Mouse (Mus musculus) spleen, postnatal 10 days (tissue): ENCODE results near the gene Hrh1.

Experiments used
- DNase-seq, 2 experiments: peaks; one replicate each; pipeline ENCODE4 v3.0.0; 2021 to 2022; ENCODE audit warnings: low spot score in 2 of 2

The Hrh1 gene

DNA sequence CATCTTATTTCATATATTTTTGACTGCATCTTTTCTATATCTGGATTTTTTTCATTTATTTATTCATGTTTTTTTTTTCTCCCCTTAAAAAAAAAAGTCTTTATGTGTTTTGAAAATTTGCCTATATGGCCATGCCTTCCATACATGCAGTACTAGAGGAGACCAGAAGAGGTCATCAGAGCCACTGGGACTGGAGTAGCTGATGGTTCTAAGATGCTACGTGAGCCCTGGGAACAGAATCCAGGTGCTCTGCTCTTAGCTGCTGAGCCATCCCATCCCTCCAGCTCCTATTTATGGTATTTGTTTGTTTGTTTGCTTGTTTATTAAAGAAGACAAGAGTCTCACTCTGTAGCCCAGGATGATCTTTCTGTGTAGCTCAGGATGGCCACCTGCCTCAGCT, 8.9 kb downstream of the Hrh1 start:
- DNase-seq = no peak

DNA sequence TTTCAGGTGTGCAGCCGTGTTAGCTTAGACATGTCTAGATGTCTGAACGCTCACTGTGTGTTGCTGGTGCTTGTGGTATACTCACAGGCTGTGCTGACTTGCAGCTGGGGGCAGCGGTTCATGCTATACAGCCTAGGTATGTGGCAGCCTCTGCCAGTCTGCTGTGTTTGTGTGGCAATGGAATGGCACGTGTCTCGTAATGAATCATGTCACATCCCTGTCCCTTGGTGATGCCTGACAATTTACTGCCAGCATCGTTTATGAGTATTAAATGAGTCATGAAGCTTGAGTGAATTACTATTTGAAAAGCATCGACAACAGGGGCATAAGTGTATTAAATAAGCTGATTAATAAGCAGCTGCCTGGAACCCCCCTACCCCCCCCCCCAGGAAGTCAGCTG, 9.3 kb downstream of the Hrh1 start:
- no peak for DNase-seq

DNA sequence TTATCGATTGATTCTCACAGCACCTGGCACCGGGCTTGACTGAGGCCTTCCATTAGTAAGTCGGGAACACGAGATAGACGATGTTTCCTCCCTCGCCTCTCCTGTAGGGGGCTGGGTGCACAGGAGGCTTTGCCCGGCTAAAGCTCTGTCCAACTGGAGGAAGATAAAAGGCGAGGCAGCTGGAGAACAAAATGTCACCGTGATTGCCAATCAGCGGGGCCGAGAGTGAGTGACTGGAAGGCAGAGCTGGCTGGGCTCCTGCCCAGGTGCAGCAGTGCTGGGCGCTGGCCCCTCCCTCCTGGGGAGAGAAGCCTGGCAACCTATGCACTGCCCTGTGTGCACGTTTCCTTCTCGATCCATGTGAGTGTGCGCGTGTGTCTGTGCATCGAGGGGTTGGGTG, 10.5 kb downstream of the Hrh1 start:
- no peak for DNase-seq

DNA sequence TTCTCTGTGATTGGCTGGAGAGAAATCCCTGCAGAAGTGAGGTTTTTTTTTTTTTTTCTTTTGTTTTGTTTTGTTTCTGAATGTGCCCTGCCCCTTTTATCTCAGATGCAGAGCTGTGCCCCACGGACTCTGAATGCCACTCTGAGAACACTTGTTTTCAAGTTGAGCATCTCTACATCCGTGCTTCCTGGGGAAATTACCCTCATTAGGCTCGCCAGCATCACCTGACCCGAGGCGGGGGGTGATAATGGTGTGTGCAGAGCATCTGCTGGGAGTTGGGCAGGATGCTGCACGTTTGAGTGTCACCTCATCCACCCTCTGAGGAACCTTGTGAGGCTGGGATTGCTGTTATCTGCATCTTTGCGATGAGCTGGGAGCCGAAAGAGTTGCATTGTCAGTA, 14.2 kb downstream of the Hrh1 start:
- DNase-seq = no peak

DNA sequence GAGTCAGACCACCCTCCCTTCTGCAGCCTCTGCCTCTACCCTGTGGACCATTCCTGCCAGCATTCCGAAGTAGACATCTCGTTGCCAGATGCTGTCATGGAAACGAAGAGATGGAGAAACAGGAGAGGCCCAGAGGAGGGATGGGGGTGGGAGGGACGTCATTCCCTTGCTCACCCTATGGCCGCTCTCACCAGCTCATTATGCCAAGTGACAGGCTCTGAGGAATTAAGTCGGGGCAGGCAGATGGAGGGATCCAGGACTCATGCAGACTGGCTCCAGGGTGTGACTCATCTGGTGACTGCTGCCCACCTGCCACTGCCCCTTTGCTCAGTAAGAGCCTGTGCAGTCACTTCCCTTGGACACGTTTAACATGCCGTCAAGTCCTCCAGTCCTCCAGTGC, 16.8 kb downstream of the Hrh1 start:
- no peak for DNase-seq

DNA sequence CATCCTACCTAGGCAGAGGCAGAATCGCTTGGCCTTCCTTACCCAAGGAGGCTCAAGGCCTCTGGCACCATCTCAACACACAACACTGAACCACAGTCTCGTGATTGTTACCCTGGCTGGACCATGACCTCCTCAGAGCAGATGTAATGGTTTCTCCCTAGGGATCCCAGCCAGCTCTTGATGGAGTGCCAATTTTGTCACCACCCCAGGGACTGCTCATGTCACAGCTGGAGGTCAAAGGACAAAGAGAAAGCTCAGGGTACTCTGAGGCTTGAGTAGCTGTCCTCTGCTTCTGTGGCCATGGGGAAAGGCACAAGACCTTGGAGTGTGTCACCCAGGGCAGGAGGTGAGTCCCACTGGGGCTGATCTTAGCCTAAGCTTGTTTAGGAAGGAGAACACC, 20.3 kb downstream of the Hrh1 start:
- no peak for DNase-seq

DNA sequence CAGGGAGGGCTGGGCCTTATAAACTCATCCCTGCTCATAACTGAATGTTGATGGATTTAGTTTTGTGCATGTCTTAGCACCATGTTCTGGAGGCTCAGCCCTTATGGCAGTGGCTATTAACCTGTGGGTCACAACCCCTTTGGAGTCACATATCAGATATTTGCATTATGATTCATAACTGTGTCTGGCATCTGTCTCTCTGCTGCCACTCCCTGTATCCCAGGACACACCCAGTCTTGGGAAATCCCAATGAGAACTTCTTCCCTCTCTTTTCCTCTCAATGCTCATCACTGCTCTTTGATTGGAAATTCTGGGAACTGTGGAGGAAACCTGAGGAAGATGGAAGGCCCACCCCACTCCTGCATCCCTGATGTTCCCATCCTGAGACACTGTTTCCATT, 23.3 kb downstream of the Hrh1 start:
- no peak for DNase-seq

DNA sequence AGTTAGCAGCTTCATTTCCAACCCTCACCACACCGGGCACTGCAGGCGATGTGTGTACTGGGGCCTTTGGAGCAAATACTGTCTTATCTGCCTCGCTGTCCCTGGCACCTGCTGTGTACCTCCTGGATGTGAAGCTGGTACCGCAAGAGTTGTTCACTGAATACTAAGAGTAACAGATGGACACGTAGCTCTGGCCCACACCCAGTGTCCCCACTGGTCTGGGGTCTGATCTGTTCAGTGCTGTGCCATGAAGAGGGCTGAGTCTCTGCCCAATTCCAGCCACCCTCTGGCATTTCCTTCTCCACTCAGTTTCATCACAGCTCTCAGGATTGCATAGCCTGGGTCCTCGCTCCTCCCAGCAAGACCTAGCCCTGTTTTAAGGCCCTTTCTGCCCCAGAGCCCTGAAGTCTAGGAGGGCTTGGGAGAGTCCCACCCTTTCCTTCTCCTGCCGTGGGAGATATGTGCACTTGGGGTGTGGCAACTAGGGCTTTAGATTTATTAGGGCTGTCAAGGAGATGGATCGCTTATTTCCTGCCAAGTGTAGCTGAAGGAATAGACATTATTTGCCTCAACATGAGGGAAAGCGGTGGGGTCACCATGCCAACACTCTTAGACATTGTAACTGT, 25.4 kb downstream of the Hrh1 start:
- DNase-seq = no peak

DNA sequence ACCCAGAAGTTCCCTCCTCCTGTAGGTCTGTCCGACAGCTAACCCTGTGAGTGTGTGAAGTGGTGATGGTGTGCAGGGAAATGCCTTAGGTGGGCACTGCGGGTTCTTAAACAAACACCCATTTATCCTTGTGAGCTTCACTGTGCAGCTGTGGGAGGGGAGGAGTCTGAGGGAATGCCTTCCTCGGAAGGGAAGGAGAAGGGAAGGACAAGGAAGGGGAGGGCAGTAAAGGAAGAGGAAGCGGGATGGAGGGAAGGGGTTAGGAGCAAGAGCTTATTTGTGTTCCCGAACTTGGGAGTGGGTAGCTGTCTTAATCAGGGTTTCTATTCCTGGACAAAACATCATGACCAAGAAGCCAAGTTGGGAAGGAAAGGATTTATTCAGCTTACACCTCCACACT, 27.6 kb downstream of the Hrh1 start:
- no peak for DNase-seq

DNA sequence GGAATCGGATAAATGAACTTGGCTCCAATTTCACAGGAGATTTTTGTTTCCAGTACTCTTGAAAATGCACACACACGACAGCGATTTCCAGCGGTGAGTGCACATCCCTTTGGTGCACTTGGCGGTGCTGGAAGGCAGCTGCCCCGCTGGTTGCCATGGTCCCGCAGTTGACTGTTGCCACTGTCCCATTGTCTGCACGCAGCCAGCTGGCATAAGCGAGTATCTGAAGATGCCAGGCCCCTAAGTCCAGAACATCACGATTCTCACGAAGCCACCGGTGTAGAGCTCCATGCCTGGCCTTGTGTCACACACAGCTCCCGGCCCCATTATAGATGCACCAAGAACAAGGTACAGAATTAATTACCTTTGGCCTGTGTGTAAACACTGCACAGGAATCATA, 29.9 kb downstream of the Hrh1 start:
- DNase-seq = no peak

DNA sequence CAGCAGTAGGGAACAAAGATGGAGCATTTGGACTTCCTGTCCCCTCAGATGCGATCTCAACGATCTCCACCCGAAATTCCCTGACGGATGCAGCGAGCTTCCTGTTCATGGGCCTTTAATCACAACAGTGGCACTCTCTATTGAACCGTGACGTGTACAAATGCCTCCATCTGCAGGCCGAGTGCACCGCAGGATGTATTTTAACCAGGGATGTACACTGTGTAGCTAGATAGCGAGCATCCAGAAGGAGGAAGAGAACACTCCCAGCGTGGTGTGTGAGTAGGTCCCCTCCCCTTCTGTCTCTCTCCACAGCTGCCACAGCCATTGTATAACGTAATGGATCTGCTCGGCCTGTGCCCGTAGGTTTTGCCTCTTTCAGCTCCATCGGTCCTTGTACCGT, 31.1 kb downstream of the Hrh1 start:
- no peak for DNase-seq

DNA sequence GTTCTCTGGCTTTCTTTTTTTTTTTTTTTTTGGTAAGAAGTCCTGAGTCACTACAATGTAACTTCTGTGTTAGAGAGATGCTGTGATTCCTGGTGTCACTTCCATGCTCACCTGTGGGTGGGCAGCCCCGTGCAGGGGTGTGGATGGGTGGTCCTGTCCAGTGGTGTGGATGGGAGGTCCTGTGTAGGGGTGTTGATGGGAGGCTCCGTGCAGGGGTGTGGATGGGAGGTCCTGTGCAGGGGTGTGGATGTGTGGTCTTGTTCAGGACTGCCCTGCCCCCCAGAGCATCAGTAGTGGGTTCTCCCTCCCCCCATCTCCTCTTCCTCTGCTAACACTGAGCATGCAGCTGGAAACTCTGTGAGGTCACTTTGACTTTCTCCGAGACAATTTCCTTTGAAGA, 34.9 kb downstream of the Hrh1 start:
- DNase-seq = no peak

DNA sequence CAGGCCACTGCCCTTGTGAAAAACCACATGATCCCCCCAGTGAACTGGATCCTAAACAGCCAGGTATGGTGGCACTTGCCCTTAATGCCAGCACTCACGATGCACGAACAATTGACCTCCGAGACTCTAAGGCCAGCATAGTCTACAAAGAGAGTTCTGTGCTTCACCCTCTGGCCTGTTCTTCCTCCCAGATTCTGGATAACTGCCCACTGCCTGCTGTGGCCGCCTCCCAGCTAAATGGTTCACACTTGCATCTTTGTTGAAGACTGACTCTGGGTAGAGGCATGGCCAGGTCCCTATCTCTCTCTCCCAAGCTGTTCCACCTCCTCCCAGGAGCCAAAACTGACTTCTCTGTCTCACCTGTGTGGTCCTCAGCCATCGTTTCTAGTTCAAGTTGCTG, 36.8 kb downstream of the Hrh1 start:
- DNase-seq = no peak

DNA sequence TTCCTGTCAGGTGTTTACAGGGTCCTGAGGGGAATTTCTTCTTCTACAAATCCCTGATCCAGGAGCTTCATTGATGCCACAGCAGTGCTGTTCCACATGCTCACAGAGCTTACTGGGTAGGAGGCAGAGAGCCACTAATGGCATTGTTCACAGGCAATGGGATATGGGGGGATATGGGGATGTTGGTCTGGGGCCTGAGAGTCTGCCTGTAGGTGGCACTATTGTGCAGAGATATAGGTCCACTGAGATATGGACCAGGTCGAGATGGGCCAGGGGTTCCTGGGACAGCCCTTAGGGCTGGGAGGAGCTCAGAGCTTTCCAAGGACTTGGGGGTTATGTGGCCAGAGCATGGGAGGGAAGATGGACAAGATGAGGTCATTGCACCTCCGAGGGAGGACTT, 42.6 kb downstream of the Hrh1 start:
- DNase-seq = no peak

DNA sequence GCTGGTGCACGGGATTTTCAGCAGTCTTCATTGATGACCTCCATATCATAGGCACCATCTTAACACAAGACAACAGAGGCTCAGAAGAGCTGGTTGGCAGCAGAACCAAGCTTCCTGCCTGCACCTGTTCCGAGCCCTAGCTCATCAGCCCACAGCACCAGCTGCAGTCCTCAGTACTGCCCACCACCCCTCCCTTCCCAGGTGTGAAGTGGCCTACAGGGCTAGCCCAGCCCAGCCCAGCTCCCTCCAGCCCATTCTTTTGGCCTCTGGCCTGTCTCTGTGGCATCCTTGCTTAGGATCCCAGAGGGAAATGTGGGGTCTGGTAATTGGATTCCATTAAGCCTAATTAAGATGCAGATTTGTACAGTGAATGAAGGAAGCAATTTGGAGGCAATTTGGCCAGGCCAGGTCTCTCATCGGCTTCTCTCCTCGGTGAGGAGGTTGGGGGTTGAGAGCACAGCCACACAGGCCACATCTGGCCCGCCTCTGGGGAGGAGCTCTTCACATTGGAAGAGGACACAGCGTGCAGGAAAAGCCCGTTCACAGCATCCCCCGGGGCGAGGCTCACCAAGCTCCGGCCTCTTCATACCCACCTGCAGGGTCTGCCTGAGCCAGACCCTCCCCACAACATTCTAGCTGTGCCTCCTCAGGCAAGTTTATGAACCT, 43.2 kb downstream of the Hrh1 start:
- no peak for DNase-seq

DNA sequence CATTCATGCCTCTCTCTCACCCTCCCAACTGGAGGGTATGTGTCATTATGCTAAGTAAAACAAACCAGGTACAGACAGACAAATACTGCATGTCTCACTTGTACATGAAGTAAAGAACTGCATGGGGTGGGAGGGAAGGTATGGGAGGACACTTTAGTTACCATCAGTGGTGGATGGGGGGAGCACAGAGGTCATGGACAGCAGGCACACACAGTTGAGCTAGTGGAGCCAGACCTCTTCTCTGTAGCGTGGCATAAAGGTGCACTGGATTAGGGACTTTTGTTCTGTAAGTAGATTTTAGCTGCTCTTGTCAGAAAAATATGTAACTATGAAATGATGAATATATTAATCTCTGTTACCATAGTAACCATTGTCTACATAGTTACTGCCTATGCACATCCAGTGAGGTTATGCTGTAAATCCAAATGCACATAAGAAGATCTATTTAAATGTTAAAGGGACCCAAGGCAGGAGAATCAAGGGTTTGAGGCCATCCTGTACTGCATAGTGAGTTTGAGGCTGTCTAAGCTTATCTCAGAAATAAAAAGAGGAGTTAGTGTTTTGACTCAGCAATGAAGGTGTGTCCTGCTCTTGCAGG, 46.6 kb downstream of the Hrh1 start:
- no peak for DNase-seq

DNA sequence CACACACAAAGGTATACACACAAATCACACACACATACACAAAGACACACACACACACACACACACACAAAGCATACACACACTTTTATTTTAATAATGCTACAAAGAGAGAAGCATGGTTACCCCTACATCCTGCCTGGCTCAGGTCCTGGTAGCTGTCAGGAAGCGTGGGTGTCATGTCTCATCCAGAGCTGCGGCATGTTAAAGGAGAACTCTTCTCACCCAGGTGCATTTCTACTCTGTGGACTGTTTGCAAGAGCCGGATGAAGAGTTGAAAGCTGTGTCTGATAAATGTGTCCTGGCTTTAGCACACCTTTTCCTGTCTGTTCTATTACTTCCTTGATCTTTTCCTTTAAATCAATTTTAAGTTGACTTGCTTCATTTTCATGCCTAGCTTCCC, 47.2 kb downstream of the Hrh1 start:
- DNase-seq = no peak

DNA sequence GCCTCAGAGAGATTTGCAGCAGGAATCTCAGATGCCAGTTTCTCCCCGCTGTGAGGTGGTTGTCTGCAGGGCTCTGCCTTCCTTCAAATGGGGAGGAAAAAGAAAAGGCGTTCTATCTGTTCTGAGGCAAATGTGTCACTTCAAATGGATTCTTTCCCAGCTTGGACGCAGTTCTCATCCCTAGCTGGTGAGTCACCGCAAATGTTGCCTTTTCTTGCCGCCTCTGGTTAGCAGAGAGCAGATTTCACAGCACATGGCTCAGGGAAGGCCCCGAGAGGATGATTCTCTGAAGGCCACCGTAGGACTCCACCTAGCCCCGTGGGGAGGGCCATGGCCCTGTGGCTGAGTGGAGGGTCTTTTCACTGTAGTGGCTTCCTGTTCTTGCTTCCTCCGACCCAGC, 51.2 kb downstream of the Hrh1 start:
- no peak for DNase-seq

DNA sequence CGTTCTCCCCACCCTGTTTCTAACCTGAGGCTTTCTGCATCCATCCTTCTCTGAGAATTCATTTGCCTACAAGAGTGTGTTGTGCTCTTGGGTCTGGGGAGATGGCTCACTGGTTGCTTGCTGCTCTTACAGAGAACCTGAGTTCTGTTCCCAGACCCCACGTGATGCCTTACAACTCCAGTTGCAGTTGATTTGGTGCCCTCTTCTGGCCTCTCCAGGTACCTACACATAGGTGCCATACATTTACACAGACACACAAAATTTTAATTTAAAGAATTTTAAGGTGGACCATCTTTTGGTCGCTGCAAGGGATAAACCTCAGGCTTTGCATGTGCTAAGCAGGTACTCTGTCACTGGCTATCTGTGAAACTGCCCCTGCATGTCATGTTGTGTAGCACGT, 57.5 kb downstream of the Hrh1 start:
- no peak for DNase-seq

DNA sequence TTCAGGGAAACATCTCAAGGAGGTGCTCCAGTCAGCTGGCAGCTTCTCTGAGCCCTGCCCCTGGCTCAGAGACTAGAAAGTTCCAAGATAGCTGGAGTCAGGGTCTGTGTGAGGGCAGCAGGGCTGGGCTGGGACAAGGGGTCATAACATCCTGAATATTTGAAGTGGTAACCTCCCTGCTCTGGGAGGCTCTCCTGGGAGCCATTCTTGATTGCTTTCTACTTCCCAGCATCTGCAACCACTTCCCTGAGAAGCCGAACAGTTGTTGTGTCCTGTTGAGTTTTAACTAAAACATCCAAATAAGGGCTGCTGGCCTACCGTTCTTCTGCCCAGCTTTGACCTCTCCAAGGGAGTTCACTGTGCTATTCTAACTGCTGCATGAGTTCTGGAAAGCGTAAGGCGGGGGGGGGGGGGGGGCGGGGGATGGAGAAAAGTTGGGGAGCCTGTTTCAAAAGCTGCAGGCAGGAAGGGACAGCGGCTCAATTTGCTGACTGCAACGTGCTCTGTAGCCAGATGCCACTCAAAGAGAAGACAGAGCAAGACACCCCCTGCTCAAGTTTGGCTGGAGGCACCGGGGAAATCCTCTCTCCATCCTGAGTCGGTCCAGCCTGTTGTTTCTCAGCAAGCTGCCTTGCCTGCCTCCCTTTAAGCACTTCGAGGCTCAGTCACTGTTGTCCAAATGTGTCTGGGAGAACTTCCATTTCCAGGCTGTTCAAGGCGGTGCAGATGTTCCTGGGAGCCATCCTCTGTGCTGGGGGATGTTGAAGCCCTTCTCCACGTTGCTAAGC, 58.7 kb downstream of the Hrh1 start:
- no peak for DNase-seq

DNA sequence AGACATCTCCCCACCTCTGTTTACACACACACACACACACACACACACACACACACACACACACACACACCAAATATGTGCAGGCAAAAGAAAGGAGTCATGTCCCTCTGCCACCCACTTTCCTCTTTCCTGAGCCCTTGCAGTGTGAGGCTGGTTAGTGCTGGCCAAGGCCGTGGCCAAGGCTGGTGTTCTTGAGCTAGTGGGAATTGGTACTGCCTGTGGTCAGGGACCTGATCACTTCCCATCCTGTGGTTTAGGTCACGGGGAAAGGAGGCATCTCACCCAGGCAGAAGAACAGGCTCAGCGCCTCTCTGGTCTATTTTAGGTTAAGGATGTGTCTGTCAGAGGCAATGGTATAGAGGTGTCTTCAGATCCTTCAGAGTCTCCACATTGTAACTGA, 59.6 kb downstream of the Hrh1 start:
- no peak for DNase-seq

DNA sequence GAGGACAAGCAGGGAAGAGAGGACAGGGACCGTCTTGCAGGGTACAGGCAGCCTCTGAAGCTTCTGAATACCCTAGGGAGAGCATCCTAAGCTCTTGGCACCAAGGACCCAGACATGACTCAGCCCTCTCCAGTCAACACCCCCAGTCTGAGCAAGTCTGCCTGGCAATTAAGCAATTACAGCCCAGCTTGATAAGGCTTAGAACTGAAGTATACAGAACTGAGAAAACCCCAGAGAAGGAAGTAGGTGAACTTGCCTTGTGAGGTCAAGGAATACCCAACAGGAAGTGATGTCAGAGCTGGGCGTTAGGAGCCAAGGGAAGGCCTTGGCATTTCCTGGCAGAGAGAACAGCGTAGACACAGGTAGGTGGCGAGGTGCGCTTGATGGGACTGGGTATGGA, 60.5 kb downstream of the Hrh1 start:
- DNase-seq = no peak

DNA sequence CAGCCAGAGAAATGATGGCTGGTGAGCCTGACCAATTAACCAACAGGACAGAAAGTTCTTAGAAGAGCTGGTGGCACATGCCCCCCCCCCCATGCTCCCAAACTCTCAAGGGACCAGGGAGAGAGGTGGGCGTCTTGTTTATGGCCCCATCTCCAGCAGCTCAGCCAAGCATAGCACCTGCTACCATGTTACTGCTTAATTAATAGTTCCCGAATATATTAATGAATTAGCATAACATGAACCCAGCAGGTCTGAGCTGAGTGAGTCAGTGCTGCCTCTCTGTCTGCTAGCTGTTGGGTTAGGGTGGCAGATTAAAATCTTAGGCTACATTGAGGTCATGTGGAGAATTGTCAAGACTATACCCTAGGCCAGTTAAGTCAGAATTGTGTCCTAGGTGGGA, 62.2 kb downstream of the Hrh1 start:
- DNase-seq = no peak
